Mouse (Mus musculus) macrophage (primary cell): ENCODE data around the gene Fam168a. TPM values are rescaled to one million over a fixed set of nuclear protein-coding genes. Genes with fewer than 3 reads are reported as not detected.

Experiments used
- H3K27ac ChIP-seq: fragments of 350-480 bp; formaldehyde crosslinking; 2 replicates; pipeline ENCODE4 v1.9.0; 2021
- H3K36me3 ChIP-seq: fragments of 350-480 bp; formaldehyde crosslinking; 2 replicates; pipeline ENCODE4 v1.9.0; 2021; ENCODE audit errors: inconsistent target
- H3K4me3 ChIP-seq: fragments of 350-480 bp; formaldehyde crosslinking; 2 replicates; pipeline ENCODE4 v1.9.0; 2021; ENCODE audit errors: inconsistent target
- H3K79me2 ChIP-seq: fragments of 350-480 bp; formaldehyde crosslinking; 2 replicates; pipeline ENCODE4 v1.9.0; 2021; ENCODE audit errors: inconsistent target
- WGBS: methylation state at CpG from one replicate; pipeline ENCODE4 v1.1.7; 2026; ENCODE audit warnings: inconsistent platforms; ENCODE audit not compliant: missing documents; 5-methylcytosine and 5-hydroxymethylcytosine counted together
- polyA plus RNA-seq: library from polyadenylated mRNA; stranded (reverse); fragments of 250-400 nt; gene quantifications from 3 replicates; pipeline ENCODE4 v1.2.4, GENCODE M21; 2018; ENCODE audit warnings: inconsistent platforms
- total RNA-seq, 78 experiments: library from RNA; depleted of rRNA; stranded (reverse); fragments of 250-400 nt; gene quantifications; 1 replicate in 9 of 78; 2 replicates in 24 of 78; 3 replicates in 43 of 78; 4 replicates in 2 of 78; pipeline ENCODE4 v1.2.4; 2018; ENCODE audit warnings: inconsistent platforms in 56 of 78

Gene Fam168a
- 10 to 100 TPM in 20 of 26 experiments, 1 to 10 TPM in 6; 2.1 to 36.3 (median 24.8) TPM for total RNA-seq (2018; cell fraction: chromatin; rRNA removed)
- total RNA-seq (2018; cell fraction: cytosol; rRNA removed): 10 to 100 TPM; 14.9 to 24.9 (median 18.2) TPM
- 10 to 100 TPM in 21 of 26 experiments, 1 to 10 TPM in 5; 3.4 to 36.0 (median 22.9) TPM for total RNA-seq (2018; cell fraction: nucleus; rRNA removed)
- 13.3 to 27.2 TPM (median 17.3 TPM) in 3 replicates for polyA plus RNA-seq

DNA sequence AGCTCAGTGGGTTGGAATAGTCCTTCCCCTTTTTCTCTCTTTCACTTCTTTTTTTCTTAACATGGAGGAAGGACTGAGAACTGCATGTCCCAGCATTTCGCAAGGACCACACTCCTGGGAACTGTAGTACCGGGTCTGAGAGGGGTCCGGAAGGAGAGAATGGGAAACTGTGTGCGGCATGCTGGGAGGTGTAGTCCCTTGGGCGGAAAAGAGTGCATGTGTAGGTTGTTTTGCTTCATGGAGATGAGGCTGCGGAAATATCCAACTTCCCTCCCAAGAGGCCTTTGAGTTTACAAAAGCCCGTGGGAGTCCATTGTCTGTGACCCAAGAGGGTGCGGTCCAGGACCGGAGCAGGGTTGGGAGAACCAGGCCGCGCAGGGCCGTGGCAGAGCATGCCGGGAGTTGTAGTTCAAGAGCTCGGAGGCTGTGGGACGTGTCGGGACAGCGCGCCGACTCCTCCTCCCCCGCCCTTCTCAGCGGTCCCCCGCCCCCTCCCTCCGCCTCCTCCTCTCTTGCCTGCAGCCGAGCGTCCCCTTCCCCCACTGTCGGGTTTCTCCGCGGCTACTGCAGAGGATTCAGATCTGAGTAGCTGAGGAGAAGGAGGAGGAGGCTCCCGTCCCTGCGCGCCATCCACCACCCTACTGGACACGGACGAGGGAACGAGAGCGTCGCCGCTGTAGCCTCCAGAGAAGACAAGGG is at the start of gene Fam168a:
TSS of gene Fam168a (plus strand) at position 493 of the 699 bp plus-strand sequence.
- 1% methylated on average over 25 of the region's 37 CpGs for WGBS
- Histone ChIP-seq H3K36me3 (no peaks in the 10 kb centered on the region), H3K4me3 (peak within 1 kb of the TSS; percentile 43), H3K79me2 (peaks cover 29% of the 10 kb centered on the region; the same call in 1 of the 2 replicates), H3K27ac (peak within 1 kb of the TSS; percentile 91)

DNA sequence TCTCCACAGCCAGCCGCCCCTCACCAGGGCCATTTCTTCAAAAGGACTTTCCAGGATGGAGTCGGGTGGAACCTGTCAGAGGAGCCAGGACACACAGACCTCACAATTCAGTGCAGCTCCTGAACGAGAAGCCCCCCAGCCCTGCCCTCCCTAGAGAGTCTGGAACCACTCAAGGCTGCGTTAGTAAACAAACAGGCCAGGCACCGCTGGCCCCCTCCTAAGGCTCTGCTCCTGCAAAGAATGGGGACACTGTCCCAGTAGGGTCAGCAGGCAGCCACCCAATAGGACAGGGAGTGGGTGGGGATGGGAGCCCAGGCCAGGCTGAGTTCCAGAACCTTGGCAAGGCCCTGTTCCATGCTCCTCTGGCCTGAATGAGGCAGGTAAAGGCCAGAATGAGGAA is 49.7 kb upstream of the Fam168a start:
- no peaks in the 10 kb centered on the region for H3K79me2 ChIP-seq
- no peak overlapping the region for H3K27ac ChIP-seq
- H3K4me3 ChIP-seq: no peak overlapping the region
- H3K36me3 ChIP-seq: no peaks in the 10 kb centered on the region
- WGBS: 96% methylated on average over 5 of the region's 5 CpGs

DNA sequence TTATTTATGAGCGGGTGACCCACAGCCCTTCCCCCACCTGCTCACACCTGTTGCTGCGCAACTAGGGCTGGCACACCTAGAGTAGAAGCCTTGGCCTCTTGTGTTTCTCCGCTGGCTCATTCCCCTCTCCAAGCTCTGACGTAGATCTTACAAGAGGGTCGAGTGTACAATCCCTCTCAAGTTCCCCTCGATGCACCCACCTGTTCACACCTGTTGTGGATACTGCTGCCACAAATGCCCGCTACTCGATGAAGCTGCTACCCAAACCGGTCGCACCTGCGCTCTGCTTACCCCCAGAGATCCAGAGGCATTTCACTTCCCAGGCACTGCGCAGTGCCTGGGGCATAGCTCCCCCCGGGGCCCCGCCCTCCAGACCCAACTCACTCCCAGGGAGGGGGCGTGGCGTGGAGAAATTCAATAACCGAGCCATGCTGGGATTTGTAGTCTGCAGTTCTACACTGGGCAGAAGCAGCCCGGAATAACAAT is 48.3 kb upstream of the Fam168a start:
- 71% methylated on average over 18 of the region's 18 CpGs for WGBS

DNA sequence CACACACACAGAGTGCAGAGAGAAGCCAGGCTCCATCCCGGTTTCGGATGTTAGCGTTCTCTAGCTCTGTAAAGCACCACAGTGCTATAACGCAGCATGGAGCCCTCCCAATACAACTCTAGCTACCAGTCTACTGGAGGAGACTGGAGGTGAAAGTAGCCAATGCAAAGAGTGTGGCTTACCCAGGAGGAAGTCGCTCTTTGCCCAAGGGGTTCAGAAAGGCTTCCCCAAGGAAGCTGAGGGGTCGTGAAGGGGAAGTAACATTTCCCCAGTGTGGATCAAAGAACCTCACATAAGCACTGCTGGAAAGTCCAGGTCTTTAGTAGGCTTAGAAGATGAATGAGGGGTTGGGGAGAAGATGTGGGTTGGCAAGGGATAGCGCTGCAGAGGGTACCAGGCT is 45.2 kb upstream of the Fam168a start:
- no peaks in the 10 kb centered on the region for H3K79me2 ChIP-seq
- H3K4me3 ChIP-seq: no peak overlapping the region
- H3K36me3 ChIP-seq: no peaks in the 10 kb centered on the region
- 35% methylated on average over 6 of the region's 7 CpGs for WGBS
- H3K27ac ChIP-seq: no peak overlapping the region

More for the DNA sequence above, 48.3 kb upstream of the Fam168a start:
- Histone ChIP-seq H3K36me3 (no peaks in the 10 kb centered on the region), H3K4me3 (no peak overlapping the region), H3K27ac (no peak overlapping the region), H3K79me2 (no peaks in the 10 kb centered on the region)

DNA sequence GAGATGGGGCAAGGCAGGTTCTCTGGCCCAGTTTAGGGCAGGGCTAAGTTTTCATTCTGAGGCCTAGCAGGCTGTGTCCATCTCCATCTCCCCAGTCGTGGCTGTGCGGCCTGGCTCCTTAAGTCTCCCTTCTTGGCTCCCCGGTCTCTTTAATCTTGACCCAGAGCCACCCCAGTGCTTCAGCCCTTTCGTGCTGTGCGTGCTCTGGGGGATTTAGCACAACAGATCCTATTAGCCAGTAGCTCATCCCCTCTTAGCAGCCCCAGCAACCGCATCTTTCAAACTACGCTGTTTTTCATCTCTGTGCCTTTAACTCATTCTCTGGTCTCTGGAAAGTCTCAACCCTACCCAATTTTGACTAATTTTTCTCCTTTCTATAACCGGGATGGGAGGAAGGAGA is 44.2 kb upstream of the Fam168a start, which contains the start of gene Plekhb1:
TSS of gene Plekhb1 (minus strand) at position 184 of the 400 bp plus-strand sequence.
- no peaks in the 10 kb centered on the region for H3K79me2 ChIP-seq
- H3K36me3 ChIP-seq: no peaks in the 10 kb centered on the region
- no peak within 1 kb of the TSS for H3K27ac ChIP-seq
- no peak within 1 kb of the TSS for H3K4me3 ChIP-seq
- 98% methylated on average over 8 of the region's 8 CpGs for WGBS

DNA sequence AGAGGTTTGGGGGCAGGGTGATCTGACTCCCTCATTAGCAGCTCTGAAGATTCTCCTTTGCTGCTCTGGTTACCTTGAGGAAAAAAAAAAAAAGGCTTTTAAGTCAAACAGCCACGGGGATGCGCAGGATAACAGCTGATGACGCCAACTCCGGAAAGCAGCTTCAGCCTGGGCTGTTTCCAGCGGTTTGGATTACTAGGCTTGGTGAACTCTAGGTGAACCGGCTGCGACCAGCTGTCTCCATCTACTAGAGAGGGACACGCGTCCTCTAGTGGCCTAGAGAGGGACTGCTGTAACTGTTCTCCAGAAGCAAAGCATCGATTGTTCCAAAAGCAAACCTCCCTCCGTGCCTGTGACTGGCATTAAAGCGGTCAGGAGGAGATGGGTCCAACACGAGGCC is 43.2 kb upstream of the Fam168a start:
- WGBS: 4% methylated on average over 13 of the region's 13 CpGs
- no peak overlapping the region for H3K4me3 ChIP-seq
- H3K36me3 ChIP-seq: no peaks in the 10 kb centered on the region

DNA sequence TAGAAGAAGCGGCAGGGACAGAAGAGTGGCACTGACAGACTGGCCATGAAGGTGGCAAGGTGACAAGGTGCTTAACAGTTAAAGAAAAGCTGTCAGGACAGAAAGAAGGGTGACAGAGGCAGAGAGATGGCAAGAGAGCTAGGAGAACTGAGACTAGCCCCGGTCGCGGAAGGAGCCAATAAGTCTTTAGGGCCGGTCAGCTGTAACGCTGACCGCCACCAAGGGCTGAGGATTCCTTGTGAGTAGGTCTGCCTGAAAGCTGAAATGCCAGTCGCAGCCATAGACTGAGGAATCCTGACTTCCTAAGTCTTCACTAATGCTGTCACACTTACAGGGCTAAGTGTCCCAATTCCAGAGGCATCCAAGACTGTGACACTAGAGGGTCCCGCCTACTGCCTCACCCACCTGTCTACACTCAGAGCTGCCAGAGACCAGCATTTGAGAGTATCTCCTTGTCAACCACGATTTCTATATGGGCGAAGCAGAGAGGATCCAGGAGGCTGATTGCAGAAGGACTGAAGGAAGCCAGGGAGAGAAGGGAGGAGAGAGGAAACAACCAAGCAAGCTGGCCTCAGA is 42.6 kb upstream of the Fam168a start:
- no peaks in the 10 kb centered on the region for H3K36me3 ChIP-seq
- WGBS: 76% methylated on average over 11 of the region's 11 CpGs
- no peak overlapping the region for H3K27ac ChIP-seq
- H3K79me2 ChIP-seq: no peaks in the 10 kb centered on the region
- no peak overlapping the region for H3K4me3 ChIP-seq

More for the DNA sequence above, 43.2 kb upstream of the Fam168a start:
- no peak overlapping the region for H3K27ac ChIP-seq
- H3K79me2 ChIP-seq: no peaks in the 10 kb centered on the region

DNA sequence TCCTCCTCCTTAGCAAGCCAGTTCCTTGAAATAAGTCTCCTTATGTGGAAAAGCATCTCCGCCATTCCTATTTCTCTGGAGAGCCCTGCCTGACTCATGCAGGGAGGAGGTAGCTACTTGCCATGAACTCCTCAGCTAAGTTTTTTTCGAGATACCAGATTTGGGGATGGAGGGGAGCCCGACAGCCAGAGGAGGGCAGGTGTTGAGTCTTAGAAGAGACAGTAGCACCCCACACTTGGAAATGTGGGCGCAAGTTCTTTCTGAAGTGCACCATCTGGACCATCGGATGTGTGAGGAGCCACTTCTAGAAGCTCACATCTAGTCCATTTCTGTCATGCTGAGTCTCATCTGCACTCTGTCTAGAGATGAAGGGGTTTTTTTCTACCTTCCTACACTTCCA is 35.8 kb upstream of the Fam168a start:
- WGBS: 84% methylated on average over 5 of the region's 5 CpGs
- no peak overlapping the region for H3K4me3 ChIP-seq
- no peaks in the 10 kb centered on the region for H3K36me3 ChIP-seq
- H3K79me2 ChIP-seq: no peaks in the 10 kb centered on the region
- no peak overlapping the region for H3K27ac ChIP-seq

DNA sequence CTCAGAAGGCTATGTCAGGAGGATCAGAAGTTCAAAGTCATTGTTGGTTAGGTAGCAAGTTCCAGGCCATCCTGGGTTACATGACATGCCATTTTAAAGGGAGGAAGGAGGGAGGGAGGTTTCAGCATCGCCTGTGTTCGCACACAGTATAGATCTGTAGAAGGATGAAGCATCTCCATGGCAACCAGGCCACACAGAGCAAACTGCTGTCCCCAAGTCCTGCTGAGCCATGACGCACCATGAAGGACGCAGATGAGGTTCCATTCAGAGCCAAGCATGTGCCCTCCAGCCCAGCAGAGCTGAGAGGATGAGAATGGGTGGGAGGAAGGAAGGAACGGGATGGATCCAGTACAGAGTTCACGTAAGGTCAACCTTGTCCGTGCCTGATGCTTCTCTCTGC is 33.0 kb upstream of the Fam168a start:
- no peaks in the 10 kb centered on the region for H3K79me2 ChIP-seq
- no peaks in the 10 kb centered on the region for H3K36me3 ChIP-seq
- H3K4me3 ChIP-seq: no peak overlapping the region
- H3K27ac ChIP-seq: no peak overlapping the region
- WGBS: 86% methylated on average over 7 of the region's 7 CpGs

DNA sequence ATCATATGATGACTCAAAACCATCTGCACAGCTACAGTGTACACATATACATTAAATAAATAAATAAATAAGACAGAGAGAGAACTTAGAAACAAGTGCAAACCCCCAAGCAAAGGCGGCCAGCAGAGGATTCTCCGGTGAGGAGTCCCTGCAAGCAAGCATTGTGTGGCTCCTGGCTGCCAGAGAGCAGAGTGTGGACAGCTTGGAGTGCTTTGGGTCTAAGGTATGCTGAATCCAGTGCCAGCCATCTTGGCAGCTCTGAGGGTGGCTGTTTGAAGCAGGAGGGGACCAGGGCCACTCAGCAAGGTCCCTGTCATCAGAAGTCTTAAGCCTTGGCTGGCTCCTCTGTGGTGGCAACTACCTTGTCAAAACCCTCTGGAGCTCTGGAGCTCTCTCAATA is 31.5 kb upstream of the Fam168a start:
- H3K27ac ChIP-seq: no peak overlapping the region
- H3K4me3 ChIP-seq: no peak overlapping the region
- WGBS: 93% methylated on average over 2 of the region's 2 CpGs

DNA sequence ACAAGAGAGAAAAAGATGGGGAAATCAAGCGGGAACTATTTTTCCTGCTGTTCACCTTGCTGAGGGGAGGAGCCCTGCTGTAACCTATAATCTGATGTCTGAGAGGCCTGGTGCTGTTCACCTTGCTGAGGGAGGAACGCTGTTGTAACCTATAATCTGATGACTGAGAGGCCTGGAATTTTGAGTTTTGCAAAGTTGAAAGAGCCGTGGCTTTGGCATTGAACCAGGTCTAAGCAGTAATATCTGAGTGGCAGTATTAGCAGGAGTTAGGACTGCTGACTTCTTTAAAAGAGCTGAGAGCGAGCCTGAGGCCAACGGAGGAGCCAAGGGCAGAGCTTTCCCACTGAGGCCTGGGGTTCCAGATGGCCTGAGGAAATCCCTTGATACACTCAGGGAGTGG is 28.4 kb upstream of the Fam168a start:
- WGBS: 84% methylated on average over 5 of the region's 5 CpGs
- Histone ChIP-seq H3K4me3 (no peak overlapping the region), H3K27ac (no peak overlapping the region), H3K36me3 (no peaks in the 10 kb centered on the region), H3K79me2 (no peaks in the 10 kb centered on the region)

More for the DNA sequence above, 31.5 kb upstream of the Fam168a start:
- Histone ChIP-seq H3K79me2 (no peaks in the 10 kb centered on the region), H3K36me3 (no peaks in the 10 kb centered on the region)

DNA sequence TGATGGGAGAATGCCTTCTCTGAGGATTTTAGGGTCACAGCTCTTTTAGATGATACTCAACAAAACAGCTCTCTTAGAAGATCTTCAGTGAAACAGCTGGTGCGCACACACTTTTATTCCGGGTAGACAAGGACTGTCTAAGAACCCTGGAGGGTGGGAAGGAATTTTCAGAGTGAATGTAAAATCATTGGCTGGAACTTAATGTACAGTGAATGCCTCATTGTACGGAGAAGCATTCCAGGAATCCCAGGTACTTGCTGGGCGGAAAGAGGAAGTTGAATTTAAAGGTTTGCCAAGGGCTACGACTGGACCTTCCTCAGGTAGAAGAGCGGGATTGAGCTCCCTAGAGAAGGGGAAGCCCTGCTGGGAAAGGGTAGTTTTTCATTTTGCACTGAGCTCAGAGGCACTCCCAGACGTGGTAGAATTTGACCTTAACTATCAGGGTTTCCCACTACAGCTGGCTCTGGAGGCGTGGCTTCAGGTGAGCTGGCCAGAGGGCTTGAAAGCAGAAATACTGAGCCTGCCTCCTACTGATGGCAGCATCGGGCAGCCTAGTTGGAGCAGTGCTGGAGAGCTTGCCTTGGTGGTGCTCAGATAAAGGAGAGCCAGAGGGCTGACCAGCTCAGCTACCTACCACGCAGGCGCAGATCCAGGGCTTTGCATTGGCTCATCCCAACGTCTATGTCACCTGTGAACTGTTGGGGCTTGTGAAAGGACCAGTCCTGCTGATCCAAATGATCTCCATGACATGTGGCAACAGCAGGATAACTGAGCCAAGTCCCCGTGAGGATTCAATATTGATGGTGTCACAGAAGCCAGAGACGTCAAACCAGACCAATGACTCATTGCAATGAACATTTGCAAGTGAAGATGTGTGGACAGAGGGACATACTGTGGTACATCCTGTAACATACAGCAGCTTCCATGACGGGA is 27.2 kb upstream of the Fam168a start:
- H3K4me3 ChIP-seq: no peak overlapping the region
- 78% methylated on average over 15 of the region's 15 CpGs for WGBS
- H3K79me2 ChIP-seq: no peaks in the 10 kb centered on the region
- H3K36me3 ChIP-seq: no peaks in the 10 kb centered on the region
- H3K27ac ChIP-seq: no peak overlapping the region

DNA sequence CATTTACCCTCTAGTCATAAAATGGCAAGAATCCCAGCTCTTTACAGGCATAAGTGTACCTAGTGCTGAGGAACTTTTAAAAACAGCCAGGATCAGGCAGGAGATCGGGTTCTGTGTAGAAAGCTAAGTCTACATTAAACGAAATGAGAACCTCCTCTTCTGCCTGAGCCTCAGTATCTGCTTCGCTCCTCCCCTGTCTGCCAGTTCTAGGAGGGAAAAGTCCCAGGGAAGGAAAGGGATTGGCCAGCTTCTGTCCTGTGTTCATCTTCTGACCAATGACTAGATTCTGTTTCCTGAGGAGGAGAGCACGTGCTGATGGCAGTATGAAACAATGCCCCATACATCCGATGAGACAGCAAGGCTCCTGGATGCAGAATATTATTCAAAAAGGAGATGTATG is 25.3 kb upstream of the Fam168a start:
- no peaks in the 10 kb centered on the region for H3K79me2 ChIP-seq
- H3K36me3 ChIP-seq: no peaks in the 10 kb centered on the region
- no peak overlapping the region for H3K27ac ChIP-seq
- H3K4me3 ChIP-seq: no peak overlapping the region
- 75% methylated on average over 5 of the region's 5 CpGs for WGBS

DNA sequence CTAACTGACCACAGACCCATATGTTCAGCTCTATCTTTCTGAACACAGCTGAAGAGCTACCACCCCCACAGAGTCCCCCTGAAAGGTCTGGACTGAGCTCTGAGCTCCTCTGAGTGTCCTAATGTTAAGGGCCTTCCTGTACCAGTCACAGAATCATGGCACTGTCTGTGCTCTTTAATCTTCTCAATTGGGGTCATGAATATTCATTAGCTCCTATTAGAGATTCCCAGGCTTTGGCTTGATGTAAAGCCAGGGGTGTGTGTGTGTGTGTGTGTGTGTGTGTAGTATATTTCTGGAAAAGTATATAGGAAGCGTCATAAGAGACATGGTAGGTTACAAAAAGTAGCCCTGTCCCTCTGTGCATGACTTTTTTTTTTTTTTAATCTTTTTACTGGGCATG is 23.2 kb upstream of the Fam168a start:
- H3K4me3 ChIP-seq: no peak overlapping the region
- H3K79me2 ChIP-seq: no peaks in the 10 kb centered on the region
- no peak overlapping the region for H3K27ac ChIP-seq
- no peaks in the 10 kb centered on the region for H3K36me3 ChIP-seq
- WGBS: 100% methylated on average over 1 of the region's 1 CpGs
